Mouse (Mus musculus): ENCODE measurements around the gene Bmp8a. TPM values are rescaled to one million over a fixed set of nuclear protein-coding genes. Genes with fewer than 3 reads are reported as not detected.
"Not testable (repeated sequence)": the region's sequence is repeated elsewhere in the genome, so short reads cannot be mapped to it uniquely, and the experiment has no call there.

Gene Bmp8a
- total RNA-seq, 1 experiment from 2014 or later = not detected

- ATAC-seq (replicated peaks; ENCODE audit: low read depth, poor library complexity, severe bottlenecking) = no peak
Observed at GRCm38 (mm10) chr4:123293661-123294443, 49.2 kb downstream of the Bmp8a start.

GRCm38 (mm10) chr4:123292989-123293388 lies 50.1 kb downstream of the Bmp8a start:
- ATAC-seq (replicated peaks; ENCODE audit: low read depth, poor library complexity, severe bottlenecking) = no peak

GRCm38 (mm10) chr4:123292390-123292789 lies 50.7 kb downstream of the Bmp8a start:
- no peak for ATAC-seq (replicated peaks; ENCODE audit: low read depth, poor library complexity, severe bottlenecking)

GRCm38 (mm10) chr4:123289038-123289437 lies 54.0 kb downstream of the Bmp8a start:
- no peak for ATAC-seq (replicated peaks; ENCODE audit: low read depth, poor library complexity, severe bottlenecking)

GRCm38 (mm10) chr4:123286790-123287189 lies 56.3 kb downstream of the Bmp8a start:
- ATAC-seq (replicated peaks; ENCODE audit: low read depth, poor library complexity, severe bottlenecking) = no peak

GRCm38 (mm10) chr4:123284731-123285624 lies 58.1 kb downstream of the Bmp8a start:
- no peak for ATAC-seq (replicated peaks; ENCODE audit: low read depth, poor library complexity, severe bottlenecking)

- not testable (repeated sequence) for ATAC-seq (replicated peaks; ENCODE audit: low read depth, poor library complexity, severe bottlenecking)
Observed at GRCm38 (mm10) chr4:123283675-123284064, 59.4 kb downstream of the Bmp8a start.

GRCm38 (mm10) chr4:123282915-123283674 lies 60.0 kb downstream of the Bmp8a start:
- ATAC-seq (replicated peaks; ENCODE audit: low read depth, poor library complexity, severe bottlenecking) = peak; percentile 41

- peak; percentile 89 for ATAC-seq (replicated peaks; ENCODE audit: low read depth, poor library complexity, severe bottlenecking)
Observed at GRCm38 (mm10) chr4:123282500-123282899, 60.6 kb downstream of the Bmp8a start.

GRCm38 (mm10) chr4:123280117-123280516 lies 62.9 kb downstream of the Bmp8a start:
- no peak for ATAC-seq (replicated peaks; ENCODE audit: low read depth, poor library complexity, severe bottlenecking)

- ATAC-seq (replicated peaks; ENCODE audit: low read depth, poor library complexity, severe bottlenecking) = no peak
Observed at GRCm38 (mm10) chr4:123271063-123271462, 72.0 kb downstream of the Bmp8a start.

Other genes starting within 250 kb of the Bmp8a start
- not detected in 2 replicates for gene Bmp8b, start 238.1 kb downstream of the Bmp8a start, total RNA-seq (2017)
- gene Oxct2b, start 227.0 kb downstream of the Bmp8a start, total RNA-seq (2017) = not detected in 2 replicates
- gene Ppie, start 203.3 kb downstream of the Bmp8a start, total RNA-seq (2017) = 72.2 and 91.1 TPM in 2 replicates
- gene Hpcal4, start 160.0 kb downstream of the Bmp8a start, total RNA-seq (2017) = not detected in 2 replicates
- not detected in 2 replicates for gene Nt5c1a, start 141.7 kb downstream of the Bmp8a start, total RNA-seq (2017)
- not detected in 2 replicates for gene Heyl, start 109.7 kb downstream of the Bmp8a start, total RNA-seq (2017)
- gene Pabpc4, start 80.9 kb downstream of the Bmp8a start, total RNA-seq (2017) = 140 and 158 TPM in 2 replicates
- not detected in 2 replicates for gene Oxct2a, start 19.6 kb downstream of the Bmp8a start, total RNA-seq (2017)

Data from common myeloid progenitor, adult 5-6 weeks (primary cell).